12 mouse cellular contexts compared by ENCODE assay signal in the genomic region with DNA sequence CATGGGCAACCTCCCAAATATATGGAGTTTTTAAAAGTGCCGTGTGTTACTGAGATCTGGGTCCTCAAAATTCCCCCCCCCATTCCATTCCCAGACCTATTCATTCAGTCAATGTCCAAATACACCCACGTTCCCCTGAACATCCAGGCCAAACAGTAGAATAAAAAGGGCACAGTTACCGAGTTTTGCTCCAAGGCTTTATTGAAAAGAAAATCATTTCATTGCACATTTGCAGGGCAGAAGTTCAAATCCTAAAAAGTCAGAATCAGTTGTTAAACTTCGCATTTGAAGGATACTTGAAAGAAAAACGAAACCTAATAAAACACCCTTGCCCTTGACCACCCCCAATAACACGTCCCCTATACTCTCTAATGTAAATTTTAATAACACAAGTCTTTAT. TPM values are rescaled to one million over a fixed set of nuclear protein-coding genes. Genes with fewer than 3 reads are reported as not detected.
"Had no signal": no experiment of that assay in that cellular context is flagged by ENCODE, and none has a peak within 500 bp of the region (broad histone marks: within the 10 kb centered on the region; RNA-seq: fewer than 3 reads in every experiment).

No protein-coding gene starts in this region.

- H3K9ac ChIP-seq: hindbrain, embryonic 15.5 days; limb, embryonic 13.5 days; liver, embryonic 15.5 days; lung, embryonic 14.5 days; midbrain, embryonic 15.5 days had no signal

- H3K9me3 ChIP-seq: hindbrain, embryonic 15.5 days; limb, embryonic 13.5 days; liver, embryonic 15.5 days; midbrain, embryonic 10.5 days; midbrain, embryonic 15.5 days had no signal

- H3K27ac ChIP-seq: hindbrain, embryonic 15.5 days; layer of hippocampus, adult 2 months; limb, embryonic 13.5 days; liver, embryonic 15.5 days; midbrain, embryonic 10.5 days; midbrain, embryonic 15.5 days; stomach, postnatal 0 days had no signal

- H3K4me3 ChIP-seq: hindbrain, embryonic 15.5 days; layer of hippocampus, adult 2 months; limb, embryonic 13.5 days; liver, embryonic 15.5 days; midbrain, embryonic 10.5 days; midbrain, embryonic 15.5 days had no signal

- H3K36me3 ChIP-seq: hindbrain, embryonic 15.5 days; limb, embryonic 13.5 days; liver, embryonic 15.5 days; midbrain, embryonic 10.5 days; midbrain, embryonic 15.5 days had no signal

- H3K4me2 ChIP-seq: hindbrain, embryonic 15.5 days; liver, embryonic 15.5 days; lung, embryonic 14.5 days; midbrain, embryonic 15.5 days had no signal

- ATAC-seq: intestine, embryonic 16.5 days; midbrain, embryonic 15.5 days had no signal

RNA-seq across cellular contexts. Expression of gene Hoxd8, which starts 1.6 kb away (rescaled TPM):
- polyA plus RNA-seq: midbrain, embryonic 10.5 days had no signal

RNA-seq across cellular contexts. Expression of gene Hoxd9, which starts 5.3 kb away (rescaled TPM):
- polyA plus RNA-seq: hindbrain, embryonic 15.5 days; liver, adult 2 months; liver, embryonic 15.5 days; midbrain, embryonic 10.5 days; midbrain, embryonic 15.5 days had no signal

RNA-seq across cellular contexts. Expression of gene Hoxd3, which starts 8.9 kb away (rescaled TPM):
- polyA plus RNA-seq: liver, adult 2 months; liver, embryonic 15.5 days; lung, embryonic 14.5 days had no signal

RNA-seq across cellular contexts. Expression of gene Hoxd4, which starts 8.9 kb away (rescaled TPM):
- polyA plus RNA-seq: liver, embryonic 15.5 days; lung, embryonic 14.5 days; midbrain, embryonic 10.5 days; midbrain, embryonic 15.5 days; thymus, postnatal 0 days had no signal

RNA-seq across cellular contexts. Expression of gene Hoxd10, which starts 11.1 kb away (rescaled TPM):
- polyA plus RNA-seq: hindbrain, embryonic 15.5 days; liver, adult 2 months; liver, embryonic 15.5 days; lung, embryonic 14.5 days; midbrain, embryonic 10.5 days; midbrain, embryonic 15.5 days; small intestine, adult 2 months; stomach, postnatal 0 days had no signal
